Mouse (Mus musculus): ENCODE measurements around the gene Hmox2.
"Not testable (repeated sequence)": the region's sequence is repeated elsewhere in the genome, so short reads cannot be mapped to it uniquely, and the experiment has no call there.

Hmox2 gene

DNA sequence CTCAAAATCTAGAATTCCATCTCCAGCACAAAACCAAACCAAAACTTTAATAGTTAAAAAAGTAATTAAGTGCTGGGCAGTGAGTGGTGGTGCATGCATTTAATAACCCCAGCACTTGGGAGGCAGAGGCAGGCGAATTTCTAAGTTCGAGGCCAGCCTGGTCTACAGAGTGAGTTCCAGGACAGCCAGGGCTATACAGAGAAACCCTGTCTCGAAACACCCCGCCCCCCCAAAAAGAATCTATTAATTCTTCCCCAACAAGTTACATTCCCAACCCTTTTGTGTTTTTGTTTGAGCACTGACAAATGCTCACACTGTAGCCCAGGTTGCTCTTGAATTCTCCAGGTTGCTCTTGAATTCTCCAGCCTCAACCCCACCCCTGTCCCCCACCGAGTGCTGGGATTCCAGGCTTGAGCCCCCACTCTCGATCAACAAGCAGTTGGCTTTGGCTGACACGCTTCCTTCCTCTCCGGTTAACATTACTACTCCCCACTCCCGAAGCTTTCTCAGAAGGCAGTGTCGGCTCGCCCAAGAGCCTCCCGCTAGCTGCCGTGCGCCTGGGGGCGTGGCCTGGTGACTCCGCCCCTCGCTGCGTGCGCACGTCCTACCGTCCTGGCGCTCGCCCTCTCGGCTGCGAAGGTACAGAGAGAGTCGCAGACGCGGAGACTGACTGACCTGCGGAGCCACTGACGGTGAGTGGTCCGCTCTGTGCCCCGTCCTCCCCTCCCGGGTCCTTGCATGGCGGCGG lies at the start of gene Hmox2:
Gene Hmox2 (plus strand): TSS at position 582 of the 748 bp plus-strand sequence.
- DNase-seq = peak; percentile 96 to 97

DNA sequence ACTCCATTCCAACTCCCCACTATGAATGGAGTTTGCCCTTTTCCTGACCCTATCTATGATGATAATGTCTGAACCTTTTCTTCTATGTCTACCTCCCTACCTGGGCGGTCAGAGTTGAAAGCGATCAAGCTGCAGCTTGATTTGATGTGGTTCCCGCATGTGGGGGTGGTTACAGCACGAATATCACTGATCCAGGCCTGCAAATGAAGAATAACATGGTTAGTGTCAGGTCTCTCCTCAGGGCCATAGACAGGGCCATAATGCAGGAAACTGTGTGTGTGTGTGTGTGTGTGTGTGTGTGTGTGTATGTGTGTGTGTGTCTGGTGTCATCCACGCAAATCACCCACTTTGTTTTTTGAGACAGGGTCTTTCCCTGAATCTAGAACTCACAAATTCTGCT lies 49.3 kb upstream of the Hmox2 start:
- DNase-seq = no peak

DNA sequence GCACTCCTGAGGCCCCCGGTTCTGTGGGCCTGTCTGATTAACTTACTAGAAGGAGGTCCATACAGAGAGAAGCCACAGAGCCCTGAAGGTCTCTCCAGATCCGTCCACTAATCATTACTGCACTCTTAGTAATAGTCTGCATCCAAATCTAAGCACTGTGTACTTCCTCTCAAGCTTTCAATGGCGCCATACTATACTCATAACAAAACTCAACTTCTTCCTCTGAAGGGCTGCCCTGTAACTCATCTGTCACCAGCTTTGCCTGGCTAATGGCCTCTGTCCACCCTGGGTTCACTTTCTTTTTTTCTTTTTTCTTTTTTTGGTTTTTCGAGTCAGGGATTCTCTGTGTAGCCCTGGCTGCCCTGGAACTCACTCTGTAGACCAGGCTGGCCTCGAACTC lies 48.1 kb upstream of the Hmox2 start:
- DNase-seq = no peak

DNA sequence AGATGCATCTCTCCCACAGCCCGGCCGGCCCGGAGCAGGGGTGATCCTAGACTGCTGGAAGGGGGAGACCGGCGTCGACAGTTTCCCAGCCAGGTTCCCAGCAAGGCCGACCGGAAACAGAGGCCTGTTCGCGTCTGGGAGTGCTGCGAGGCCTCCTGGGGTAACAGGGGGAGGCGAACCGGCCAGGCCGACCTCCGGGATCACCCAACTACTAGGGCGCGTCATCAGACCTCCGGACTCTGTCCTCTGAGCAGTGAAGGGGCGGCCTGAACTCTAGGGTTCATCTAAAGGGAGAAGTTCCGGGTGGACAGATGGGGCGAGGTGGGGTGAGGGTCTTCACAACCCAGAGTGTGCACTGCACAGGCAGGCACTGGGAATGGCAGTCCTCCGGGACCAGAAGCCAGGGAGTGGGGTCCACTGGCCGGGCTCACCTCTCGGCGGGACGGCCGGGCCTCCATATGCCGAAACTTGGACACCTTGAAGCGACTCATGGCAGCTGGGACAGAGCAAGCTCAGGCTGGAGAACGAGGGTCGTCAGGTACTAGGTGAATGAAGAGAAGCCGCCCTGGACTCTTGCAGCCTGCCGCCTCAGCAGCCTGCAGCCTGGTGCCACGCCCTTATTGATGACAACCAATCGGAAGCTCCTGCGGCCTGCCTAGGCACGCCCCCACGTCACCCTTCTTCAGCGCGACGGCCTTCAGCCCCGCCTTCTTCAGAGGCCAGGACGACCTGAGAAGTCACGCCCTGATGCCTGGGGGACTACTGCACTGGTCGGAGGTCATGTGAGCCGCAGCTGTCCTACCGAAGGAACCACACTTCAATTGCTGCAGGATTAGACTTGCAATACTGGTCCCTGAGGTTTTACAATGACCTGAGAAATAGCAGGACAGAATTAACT lies 46.8 kb upstream of the Hmox2 start, which contains the start of gene Coro7:
Gene Coro7 (minus strand): TSS at position 657 of the 898 bp plus-strand sequence.
- peak; percentile 93 to 95 for DNase-seq

DNA sequence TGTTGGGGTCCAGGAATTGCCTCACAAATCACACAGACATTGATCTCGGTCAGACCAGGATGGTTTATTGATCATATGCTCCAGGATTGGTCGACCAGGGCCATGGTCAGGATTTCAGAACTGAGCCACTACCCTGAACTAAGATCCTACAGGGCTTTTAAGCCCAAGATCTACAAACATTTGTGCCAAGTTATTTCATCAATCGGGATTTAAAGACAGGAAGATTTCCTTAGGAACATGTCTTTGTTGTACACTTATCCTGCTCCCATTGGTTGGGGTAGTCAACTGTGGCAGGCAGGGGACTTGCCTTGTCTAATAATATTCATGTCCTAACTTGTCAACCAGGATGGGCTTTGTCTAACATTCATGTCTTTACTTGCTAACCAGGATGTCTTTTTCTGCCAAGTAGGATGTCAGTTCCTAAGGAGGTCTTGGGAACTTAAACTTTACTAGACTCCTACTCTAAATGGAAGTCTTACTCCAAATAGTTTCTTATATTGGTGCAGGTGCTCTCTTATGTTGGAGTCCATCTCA lies 45.2 kb upstream of the Hmox2 start:
- not testable (repeated sequence) for DNase-seq

DNA sequence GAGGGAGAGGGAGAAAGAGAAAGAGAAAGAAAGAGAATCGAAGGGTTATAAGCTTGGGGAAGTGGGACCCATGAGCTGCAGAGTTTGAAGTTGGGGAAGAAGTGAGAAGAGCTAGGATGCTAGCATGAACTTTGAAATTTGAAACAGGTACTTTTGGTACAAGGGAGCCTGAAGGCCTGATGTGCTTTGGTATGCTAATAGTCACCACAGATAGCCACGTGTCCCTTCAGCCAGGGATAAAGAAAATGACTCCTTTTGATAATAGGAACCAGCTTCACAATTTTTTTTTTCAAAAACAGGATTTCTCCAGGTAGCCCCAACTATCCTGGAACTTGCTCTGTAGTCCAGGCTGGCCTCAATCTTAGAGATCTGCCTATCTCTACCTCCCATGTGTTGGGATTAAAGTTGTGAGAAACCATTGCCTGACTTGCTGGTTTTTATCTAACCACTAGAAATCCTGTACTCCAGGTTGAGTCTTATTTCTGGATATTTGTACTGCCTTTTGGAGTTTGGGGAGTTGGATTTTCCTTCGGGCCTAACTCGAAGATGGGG lies 43.5 kb upstream of the Hmox2 start:
- DNase-seq = no peak

DNA sequence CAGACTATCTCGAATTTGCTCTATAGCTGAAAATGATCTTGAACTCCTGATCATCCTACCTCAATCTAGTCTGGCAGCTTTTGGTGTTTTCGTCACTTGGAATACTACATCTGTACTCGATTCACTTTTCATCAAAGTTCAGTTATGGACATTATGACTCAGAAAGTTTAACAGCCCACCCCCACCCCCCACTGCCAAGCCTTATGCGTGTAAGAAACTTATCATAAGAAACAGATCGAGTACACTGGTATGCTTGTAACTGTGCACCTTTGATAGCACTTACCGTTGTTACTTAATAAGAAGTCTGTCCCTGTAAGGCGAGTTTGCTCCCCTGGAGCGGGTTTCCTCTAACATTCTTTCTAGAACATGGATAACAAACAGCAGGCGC lies 43.0 kb upstream of the Hmox2 start:
- no peak for DNase-seq

DNA sequence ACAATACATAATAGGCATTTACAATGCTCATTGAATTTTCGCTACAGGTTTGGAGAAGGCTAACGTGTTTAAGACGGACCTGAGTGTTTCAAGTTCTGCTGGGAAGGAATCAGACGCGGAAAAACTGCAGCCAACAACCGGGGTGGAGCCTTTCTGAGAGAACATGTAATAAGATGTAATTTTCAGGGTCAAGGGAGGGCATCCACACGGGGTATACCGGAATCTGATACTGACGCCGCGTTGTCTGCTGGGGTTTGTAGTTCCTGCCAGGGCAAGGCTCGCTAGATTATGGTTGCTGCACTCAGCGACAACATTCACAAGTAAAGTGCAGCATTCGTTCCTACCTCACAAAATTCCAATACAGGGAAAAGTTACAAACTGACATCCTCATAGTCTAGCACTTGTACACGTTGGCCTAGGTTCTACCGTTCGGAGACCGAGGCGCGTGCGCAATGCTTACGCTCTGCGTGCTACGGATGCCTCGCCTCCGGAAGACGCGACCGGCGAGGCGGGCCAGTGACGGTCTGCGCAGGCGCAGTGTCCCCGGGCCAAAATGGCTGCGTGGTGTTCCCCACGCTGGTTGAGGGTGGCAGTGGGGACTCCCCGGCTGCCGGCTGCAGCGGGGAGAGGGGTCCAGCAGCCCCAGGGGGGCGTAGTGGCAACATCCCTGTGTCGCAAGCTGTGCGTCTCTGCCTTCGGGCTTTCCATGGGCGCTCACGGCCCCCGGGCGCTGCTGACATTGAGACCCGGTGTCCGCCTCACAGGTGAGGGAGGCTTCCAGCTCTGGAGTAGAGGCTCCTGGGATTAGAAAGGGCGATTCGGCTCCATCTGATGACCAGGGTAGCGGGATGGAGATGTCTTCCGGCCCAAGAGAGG lies 42.3 kb upstream of the Hmox2 start:
- peak; percentile 95 to 97 for DNase-seq

DNA sequence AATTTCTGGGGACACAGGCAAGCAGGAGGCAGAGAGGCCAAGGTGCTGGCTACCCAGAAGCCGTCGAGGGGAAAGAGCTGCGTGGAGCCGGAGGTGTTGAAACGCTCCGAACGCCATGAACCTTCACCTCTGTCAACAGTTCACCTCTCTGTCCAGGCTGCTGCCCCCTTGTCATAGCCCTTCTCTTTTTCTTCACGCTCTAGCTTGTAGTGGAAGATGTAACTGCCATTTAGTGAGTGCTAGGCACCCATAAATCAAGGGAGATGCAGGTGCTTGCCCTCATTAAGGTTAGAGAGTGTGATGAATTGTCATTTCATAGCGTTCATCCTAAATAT lies 41.7 kb upstream of the Hmox2 start:
- DNase-seq = no peak

DNA sequence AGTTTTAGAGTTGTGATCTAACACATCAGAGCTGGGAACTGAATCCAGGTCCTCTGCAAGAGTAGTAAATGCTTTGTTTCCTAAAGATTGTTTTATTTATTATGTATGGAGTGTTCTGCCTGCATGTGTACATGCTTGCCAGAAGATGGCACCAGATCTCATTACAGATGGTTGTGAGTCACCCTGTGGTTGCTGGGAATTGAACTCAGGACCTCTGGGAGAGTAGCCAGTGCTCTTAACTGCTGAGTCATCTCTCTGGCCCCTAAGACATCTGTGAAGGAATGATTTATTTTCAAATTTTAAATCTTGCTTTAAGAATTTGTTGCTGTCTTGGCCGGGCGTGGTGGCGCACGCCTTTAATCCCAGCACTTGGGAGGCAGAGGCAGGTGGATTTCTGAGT lies 36.8 kb upstream of the Hmox2 start:
- not testable (repeated sequence) for DNase-seq

DNA sequence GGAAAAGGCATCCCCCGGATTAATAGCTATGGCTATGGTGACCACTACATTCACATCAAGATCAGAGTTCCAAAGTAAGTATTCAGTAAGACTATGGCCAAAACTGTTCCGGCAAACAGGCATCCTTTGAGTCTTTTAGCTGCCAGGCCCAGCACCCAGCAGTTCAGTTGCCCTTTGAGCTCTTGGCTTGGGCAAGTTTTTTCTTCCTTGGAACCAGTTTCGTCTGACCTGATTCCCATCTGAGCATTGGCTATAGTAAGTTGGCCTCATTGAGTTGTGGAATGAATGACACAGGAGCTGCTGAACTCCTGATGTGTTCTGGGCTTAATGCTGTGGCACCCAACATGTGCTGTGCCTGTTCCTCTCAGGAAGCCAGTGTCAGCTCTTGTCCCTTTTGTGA lies 24.9 kb upstream of the Hmox2 start:
- DNase-seq = no peak

DNA sequence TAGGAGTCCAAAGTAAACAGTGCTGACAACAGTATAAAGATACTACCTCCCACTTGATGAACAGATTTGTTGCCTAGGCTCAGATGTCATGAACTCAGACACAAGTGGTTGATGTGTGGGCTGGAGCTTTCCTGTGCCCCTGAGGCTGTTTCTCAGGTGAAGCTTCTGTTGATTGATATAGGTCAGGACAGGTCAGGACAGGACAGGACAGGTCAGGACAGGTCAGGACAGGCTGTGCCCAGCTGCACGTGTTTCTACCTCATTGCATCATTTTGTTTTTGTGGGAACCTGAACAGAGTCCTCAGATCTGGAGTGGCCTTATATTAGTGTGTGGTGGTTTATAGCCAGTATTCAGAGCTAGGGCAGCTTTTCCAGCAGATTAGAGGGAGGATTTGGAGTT lies 23.5 kb upstream of the Hmox2 start:
- DNase-seq = no peak

DNA sequence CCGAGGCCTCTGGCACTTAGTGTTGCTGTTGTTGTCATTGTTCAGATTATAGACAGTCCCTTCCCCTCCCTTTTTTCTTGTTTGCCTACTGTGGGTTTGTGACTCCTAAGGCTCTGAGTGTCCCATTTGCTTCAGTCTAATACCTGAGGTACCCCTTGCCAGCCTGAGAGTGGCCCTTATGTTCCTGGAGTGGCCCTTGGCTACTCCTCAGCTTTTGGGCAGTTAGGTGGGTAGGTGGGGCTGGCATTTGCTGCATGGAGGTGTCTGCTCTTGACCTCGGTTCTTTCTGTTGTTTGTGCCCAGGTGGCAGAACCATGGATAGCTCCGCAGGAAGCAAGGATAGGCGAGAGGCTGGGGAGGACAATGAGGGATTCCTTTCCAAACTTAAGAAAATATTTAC lies 20.6 kb upstream of the Hmox2 start:
- peak; percentile 43 to 75 for DNase-seq

DNA sequence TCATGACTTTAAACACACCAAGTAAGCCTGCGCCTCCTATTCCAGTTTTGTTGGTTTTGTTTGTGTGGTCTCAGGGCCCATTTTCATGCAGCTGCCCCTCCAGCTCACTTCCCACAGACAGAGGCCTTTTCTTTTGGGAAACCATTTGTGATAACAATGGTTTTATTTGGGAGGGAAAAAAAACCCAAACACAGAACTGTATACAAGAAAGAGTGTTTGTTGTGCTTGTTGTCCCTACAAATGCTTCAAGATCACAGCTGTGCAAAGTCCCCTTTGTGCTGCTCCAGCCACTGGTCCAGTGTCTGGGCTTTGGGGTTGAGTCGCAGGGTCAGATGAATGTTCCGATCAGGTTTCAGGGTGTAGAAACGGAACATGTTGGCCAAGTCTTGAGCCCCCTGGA lies 15.0 kb upstream of the Hmox2 start:
- no peak for DNase-seq

DNA sequence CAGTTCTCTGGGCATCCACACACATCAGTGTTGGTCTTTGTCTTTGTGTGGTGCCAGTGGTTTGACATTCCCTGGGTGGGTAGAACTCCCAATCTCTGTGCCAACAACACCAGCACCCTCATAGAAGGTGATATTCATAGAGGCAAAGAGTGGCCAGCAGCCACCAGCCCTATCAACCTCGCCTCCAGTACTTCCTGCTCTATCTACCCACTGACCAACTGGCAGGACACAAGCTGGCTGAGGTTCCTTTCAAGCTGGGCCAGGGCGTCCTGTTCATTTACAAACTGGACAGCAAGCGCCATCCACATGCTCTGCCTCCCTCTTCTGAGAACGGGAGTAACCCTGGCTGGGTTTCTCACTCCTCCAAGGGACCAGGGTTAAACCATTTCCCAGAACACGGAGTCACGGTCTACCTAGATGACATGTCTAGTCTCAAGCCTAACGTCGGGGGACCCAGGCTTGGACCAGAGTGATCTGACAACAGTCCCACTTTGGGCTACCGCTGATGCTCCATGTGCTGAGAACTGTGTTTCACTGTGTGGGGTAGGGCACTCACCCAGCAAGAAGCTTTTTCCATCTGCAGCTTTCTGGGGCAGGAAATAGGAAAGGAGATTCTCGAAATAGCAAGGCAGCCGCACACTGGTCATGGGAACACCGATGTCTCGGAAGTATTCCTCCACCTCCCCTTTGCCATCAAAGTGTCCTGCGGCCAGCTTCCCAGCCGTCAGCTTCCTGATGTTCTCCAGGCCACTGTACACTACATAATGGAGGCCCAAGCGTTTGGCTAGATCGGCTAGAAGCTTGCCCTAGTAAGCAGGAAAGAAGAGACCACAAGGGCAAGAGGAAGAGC lies 12.1 kb upstream of the Hmox2 start:
- no peak for DNase-seq

DNA sequence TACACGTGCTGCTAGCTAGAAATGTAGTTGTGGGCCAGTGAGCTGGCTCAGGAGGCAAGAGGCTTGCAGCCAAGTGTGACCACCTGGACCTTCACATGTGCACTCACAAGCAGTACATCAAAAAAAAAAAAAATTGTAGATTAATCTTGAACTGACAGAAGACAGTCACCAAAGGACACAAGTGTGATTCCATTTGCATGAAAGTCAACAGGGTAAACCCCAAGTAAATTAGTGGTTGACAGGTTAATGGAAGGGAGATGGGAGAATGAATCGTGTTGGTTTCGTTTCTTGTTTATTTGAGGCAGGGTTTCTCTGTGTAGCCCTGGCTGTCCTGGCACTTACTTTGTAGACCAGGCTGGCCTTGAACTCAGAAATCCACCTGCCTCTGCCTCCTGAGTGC lies 8.3 kb upstream of the Hmox2 start:
- DNase-seq = no peak

DNA sequence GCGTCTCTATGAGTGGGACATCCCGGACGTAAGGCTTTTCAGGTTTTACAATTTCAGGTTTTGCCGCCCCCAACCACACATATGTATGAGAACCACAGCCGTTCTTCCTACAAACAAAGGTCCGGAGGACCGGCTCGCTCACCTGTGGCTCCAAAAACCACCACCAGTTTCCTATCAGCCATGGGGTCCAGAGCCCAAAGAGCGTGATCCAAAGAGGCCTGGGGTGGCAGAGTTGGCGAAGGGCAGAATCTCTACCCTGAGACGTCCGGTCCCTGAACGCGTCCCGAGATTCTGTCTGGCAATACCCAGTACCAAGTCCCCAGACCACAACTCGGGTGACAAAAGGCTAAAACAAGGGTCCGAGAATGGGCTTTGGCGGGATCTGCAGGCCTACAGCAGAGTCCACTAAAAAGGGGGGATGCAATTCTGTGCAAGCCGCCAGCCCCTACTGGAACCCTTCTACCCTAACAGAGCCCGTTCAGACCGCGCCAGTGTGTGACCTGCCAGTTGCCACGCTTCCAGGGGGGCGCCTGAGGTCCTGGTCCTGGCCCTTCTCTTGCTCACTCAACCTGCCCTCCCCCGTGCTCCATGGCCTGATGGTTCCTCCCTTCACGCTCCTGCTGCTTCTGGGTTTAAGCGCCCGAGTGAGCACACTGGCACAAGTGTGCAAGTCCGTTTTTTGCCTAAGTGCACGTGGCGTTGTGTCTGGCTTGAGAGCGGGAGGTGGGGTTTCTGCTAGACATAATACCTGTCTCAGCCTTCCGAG lies 7.2 kb upstream of the Hmox2 start, which contains the start of gene Nmral1:
Gene Nmral1 (minus strand): TSS at position 604 of the 766 bp plus-strand sequence.
- DNase-seq = peak; percentile 71

DNA sequence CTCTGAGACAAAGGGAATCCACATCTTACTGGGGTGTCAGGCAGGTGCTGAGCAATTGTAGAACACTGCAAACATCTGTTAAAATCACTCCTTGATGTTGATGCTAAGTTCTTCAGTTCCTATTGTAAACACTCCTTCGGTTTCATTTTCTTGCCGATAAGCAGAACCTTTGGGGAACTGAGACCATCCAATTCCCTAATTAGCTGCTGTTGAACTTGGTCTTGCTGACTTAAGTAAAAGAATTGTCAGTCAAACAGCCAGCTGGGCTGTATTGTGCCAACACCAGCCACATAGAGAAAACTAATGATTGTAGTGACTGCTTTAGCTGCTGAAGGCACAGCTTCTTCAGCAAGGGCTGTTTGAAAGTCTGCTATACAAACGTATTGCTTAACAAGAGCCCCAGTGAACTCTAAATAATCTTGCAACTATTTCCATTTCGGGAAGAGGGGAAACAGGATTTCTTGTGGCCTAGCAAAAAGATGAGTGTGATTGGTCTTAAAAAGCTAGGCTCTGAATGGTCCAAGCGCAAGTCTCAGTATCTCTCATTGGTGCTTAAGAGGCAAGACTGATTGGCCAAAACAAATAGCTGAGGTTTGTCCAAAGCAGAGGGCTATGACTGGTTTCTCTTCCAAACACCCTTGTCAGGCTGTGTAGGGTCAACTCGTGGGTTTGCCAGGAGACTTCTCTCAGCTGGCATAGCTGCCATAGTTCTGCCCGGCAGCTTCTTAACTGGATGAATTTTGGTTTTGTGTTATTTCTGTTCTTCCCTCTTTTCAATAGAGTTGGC lies 3.8 kb upstream of the Hmox2 start:
- peak; percentile 38 for DNase-seq

DNA sequence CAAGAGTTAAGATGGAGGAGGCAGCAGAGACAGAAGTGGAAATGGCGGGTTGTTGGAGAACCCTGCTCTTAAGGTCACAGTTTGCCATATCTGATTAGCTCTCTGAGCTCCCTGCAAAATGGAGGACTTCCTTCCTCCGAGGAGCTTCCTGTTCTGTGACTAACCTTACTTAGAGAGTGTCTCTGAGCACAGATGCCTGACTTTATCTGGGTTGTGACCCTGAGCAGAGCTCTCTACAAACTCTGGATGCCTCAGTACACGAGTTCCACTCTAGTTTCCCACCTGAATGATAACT lies 3.3 kb upstream of the Hmox2 start:
- DNase-seq = no peak

DNA sequence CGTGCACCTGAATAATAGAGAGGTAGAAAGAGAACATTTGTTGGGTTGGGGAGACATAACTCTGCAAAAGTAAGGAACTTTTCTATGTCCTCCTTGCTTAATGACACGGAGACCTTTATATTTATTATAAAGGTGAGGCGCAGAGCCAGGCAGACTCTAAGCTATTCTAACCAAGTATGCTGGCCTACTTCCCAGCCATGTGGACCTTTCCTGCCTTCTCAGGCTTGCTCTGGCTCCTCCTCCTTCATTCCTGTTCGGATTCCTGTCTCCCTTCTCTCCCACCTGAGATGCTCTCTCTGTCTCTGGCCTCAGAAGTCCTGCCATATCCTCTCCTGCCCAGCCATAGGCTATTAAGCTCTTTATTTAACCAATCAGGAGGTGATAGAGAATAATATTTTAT lies 895 bp upstream of the Hmox2 start:
- no peak for DNase-seq
